Mouse (Mus musculus) adrenal gland (tissue): ENCODE measurements around the gene Plxna1.

ENCODE experiments used
- intact Hi-C: fragments of 180-260 bp; cut with DNase I; formaldehyde crosslinking; loops from one replicate; pipeline ENCODE4 v1.15.1; 2025

Plxna1 gene

GRCm38 (mm10) chr6:89285116-89285515 is 77.3 kb downstream of the Plxna1 start:
- intact Hi-C loops = no loop called here

DNA sequence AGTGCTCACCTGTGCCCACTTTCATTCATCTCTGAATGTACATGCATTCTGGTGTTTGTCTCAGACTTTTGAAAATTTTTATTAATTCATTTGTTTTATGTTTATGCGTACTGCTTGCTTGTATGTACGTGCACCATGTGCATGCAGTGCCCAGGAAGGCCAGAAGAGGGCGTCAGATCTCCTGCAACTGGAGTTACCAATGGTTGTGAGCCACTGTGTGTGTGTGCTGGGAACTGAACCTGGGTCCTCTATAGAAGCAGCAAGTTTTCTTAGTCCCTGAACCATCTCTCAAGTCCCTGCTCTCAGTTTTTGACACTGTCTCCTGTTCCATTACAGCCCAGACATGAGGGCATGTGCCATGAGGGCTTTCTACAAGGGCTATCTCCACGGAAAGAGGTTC is 79.3 kb downstream of the Plxna1 start:
- intact Hi-C loops = no loop called here

GRCm38 (mm10) chr6:89282626-89283025 is 79.8 kb downstream of the Plxna1 start:
- intact Hi-C loops = no loop called here

GRCm38 (mm10) chr6:89281492-89282332 is 80.7 kb downstream of the Plxna1 start:
- intact Hi-C loops = no loop called here

DNA sequence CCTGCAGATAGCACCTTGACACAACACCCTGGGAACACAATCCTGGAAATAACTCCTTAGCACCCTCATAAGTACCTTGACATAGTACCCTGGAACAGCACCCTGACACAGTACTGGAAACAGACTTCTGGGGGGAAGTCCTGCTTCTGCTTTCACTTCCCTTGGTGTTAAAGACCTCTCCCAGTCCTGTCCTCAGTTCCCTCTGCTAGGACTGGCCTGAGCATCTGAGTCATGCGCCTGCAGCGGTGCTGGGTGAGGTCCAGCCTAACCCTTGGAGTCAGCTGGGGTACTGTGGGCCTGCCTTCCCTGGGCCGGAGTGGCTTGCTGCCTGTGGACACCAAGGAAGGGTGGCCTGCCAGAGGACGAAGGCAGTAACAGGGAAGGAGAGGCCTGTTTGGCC is 81.9 kb downstream of the Plxna1 start:
- intact Hi-C loops = no loop called here

DNA sequence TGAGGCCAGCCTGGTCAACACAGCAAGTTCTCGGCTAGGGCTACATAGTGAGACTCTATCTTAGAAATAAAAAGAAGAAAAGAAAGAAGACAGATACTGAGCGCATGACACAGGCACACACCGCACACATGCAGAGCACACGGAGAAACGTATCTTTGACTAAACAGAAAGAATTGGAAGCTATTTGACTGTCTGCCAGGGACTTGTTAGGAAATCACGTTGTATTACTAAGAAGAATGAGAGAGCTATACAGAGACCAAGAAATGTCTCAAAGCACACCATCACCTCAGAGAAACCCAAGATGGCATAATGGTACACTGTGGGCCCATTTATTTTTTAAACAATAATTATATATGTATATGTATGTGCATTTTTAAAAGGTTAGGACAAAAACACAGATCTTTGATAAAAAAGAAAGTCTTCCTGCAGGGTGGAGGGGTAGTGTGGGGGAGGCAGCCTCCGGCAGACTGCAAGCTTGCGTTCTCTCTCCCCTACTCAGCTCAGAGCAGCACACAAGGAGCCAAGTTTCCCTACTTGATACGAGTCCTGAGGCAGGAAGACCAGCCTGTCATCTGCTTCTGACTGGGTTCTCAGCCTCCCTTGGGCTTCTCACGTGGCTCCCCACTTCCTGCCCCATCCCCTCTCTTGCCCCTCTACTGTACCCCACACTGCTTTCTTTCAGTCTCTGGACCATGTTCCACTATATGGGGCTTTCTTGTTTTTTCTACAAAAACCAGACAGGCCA is 90.5 kb downstream of the Plxna1 start:
- intact Hi-C loops = no loop called here

DNA sequence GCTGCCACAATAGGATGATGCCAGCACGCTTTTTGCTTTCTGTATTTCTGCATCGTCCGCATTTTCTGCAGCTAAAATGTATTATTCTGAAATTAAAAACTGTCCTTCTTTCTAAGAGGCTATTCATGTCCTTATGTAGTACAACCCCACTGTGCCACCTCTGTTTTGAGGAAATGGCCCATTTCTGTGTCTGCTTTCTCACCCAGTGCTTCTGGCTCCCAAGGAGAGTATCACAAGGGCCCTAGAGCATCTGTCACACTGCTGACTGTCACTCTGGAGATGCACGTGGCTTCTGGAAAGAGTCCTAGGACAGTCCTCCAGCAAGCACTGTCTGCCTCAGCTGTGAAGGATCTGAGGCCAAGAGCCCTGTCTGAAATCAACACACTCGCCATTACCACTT is 95.2 kb downstream of the Plxna1 start:
- intact Hi-C loops = no loop called here
